Mouse (Mus musculus) left cerebral cortex, postnatal 10 days (tissue): ENCODE results near the gene Sulf2. TPM values are rescaled to one million over a fixed set of nuclear protein-coding genes. Genes with fewer than 3 reads are reported as not detected.

Experiments used
- DNase-seq, 2 experiments: peaks; one replicate each; pipeline ENCODE4 v3.0.0; 2021 to 2022; ENCODE audit warnings: low spot score in 2 of 2, mixed read lengths in 1 of 2; ENCODE audit errors: extremely low spot score in 1 of 2
- intact Hi-C: fragments of 180-260 bp; cut with DNase I; formaldehyde crosslinking; loops from one replicate; pipeline ENCODE4 v1.15.1; 2025
- total RNA-seq, 2 experiments: library from RNA; stranded (reverse); gene quantifications; 2 replicates each; pipeline ENCODE4 v1.2.3; 2021

Gene Sulf2
- total RNA-seq, 2 experiments from 2014 or later: 148 to 169 TPM

- no peak for DNase-seq
- intact Hi-C loops: no loop called here
Measured at GRCm38 (mm10) chr2:166051421-166051820, 104.0 kb downstream of the Sulf2 start.

GRCm38 (mm10) chr2:166048852-166049251 is 106.6 kb downstream of the Sulf2 start:
- no peak for DNase-seq
- intact Hi-C loops: loop anchor here (5.0 to 10.0 kb wide), 4 partner anchors 132 to 524 kb away; no protein-coding TSS in a partner anchor

- intact Hi-C loops: loop anchor here (5.0 to 10.0 kb wide), 4 partner anchors 131 to 523 kb away; no protein-coding TSS in a partner anchor
Measured at GRCm38 (mm10) chr2:166047931-166048330, 107.5 kb downstream of the Sulf2 start.

GRCm38 (mm10) chr2:166045549-166046501 is 109.6 kb downstream of the Sulf2 start:
- intact Hi-C loops: loop anchor here (5.0 to 10.0 kb wide), 4 partner anchors 129 to 521 kb away; no protein-coding TSS in a partner anchor
- no peak for DNase-seq

More at GRCm38 (mm10) chr2:166047931-166048330, 107.5 kb downstream of the Sulf2 start:
- no peak for DNase-seq

GRCm38 (mm10) chr2:166045006-166045405 is 110.5 kb downstream of the Sulf2 start:
- intact Hi-C loops: loop anchor here (5.0 to 10.0 kb wide), 4 partner anchors 128 to 520 kb away; no protein-coding TSS in a partner anchor
- no peak for DNase-seq

- DNase-seq: no peak
- intact Hi-C loops: loop anchor here (10.0 kb wide), 1 partner anchor 518 kb away; no protein-coding TSS in a partner anchor
Measured at GRCm38 (mm10) chr2:166042542-166042941, 112.9 kb downstream of the Sulf2 start.

- DNase-seq: no peak
- intact Hi-C loops: loop anchor here (10.0 kb wide), 1 partner anchor 515 kb away; no protein-coding TSS in a partner anchor
Measured at GRCm38 (mm10) chr2:166039681-166040080, 115.8 kb downstream of the Sulf2 start.

GRCm38 (mm10) chr2:166035725-166036124 is 119.7 kb downstream of the Sulf2 start:
- intact Hi-C loops: no loop called here

GRCm38 (mm10) chr2:166034967-166035490 is 120.4 kb downstream of the Sulf2 start:
- DNase-seq: no peak
- intact Hi-C loops: no loop called here

More at GRCm38 (mm10) chr2:166035725-166036124, 119.7 kb downstream of the Sulf2 start:
- peak in 1 of 2 experiments; percentile 63 for DNase-seq

GRCm38 (mm10) chr2:166032628-166033027 is 122.8 kb downstream of the Sulf2 start:
- no peak for DNase-seq
- intact Hi-C loops: no loop called here

GRCm38 (mm10) chr2:166031120-166031929 is 124.1 kb downstream of the Sulf2 start:
- DNase-seq: peak in 1 of 2 experiments; percentile 41
- intact Hi-C loops: no loop called here

- DNase-seq: no peak
- intact Hi-C loops: no loop called here
Measured at GRCm38 (mm10) chr2:166030256-166030995, 125.0 kb downstream of the Sulf2 start.

GRCm38 (mm10) chr2:166029232-166029631 is 126.2 kb downstream of the Sulf2 start:
- intact Hi-C loops: loop anchor here (5.0 kb wide), 1 partner anchor 37 kb away; the partner anchor contains the start of gene Ncoa3
- no peak for DNase-seq

GRCm38 (mm10) chr2:166027834-166028233 is 127.6 kb downstream of the Sulf2 start:
- no peak for DNase-seq
- intact Hi-C loops: loop anchor here (5.0 kb wide), 1 partner anchor 36 kb away; the partner anchor contains the start of gene Ncoa3

- intact Hi-C loops: loop anchor here (5.0 kb wide), 1 partner anchor 34 kb away; the partner anchor contains the start of gene Ncoa3
- DNase-seq: no peak
Measured at GRCm38 (mm10) chr2:166025943-166026342, 129.5 kb downstream of the Sulf2 start.

- intact Hi-C loops: loop anchor here (5.0 kb wide), 1 partner anchor 32 kb away; the partner anchor contains the start of gene Ncoa3
- no peak for DNase-seq
Measured at GRCm38 (mm10) chr2:166024621-166025020, 130.8 kb downstream of the Sulf2 start.

GRCm38 (mm10) chr2:166024079-166024478 is 131.4 kb downstream of the Sulf2 start:
- DNase-seq: no peak
- intact Hi-C loops: no loop called here
